Mouse (Mus musculus) liver (tissue): Measurements from ENCODE around the gene Krtcap2.
A peak's percentile ranks its signal among the peaks of the same experiment; 100 is the strongest.
"Not testable (repeated sequence)": the region's sequence is repeated elsewhere in the genome, so short reads cannot be mapped to it uniquely, and the experiment has no call there.

ENCODE experiments used
- DNase-seq: peaks from one replicate; pipeline ENCODE4 v3.0.0-alpha.2; 2020; ENCODE audit warnings: mixed read lengths

The Krtcap2 gene

DNA sequence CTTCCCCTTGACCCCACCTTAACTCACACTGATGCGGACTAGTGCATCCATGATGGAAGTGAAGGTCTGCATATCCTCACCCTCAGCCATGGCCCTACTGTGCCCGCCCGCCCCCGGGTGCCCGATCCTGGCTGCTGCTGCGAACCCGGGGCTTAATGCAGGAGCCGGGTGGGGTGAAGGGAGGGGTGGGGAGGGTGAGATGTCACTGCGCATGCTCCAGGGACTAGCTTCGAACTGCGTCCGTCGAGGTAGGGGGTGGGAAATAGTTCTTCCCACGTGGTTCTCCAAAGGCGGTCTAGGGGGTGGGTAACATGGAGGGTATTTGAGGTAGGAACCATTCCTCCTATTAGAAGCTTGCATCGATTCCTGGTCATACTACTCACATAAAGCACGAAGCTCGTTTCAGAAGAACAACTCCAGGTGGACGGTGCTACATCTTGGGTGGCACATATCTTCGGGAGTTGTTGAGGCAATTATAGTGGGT is at the start of gene Krtcap2:
Gene Krtcap2 (plus strand): TSS at position 279 of the 484 bp plus-strand sequence.
- no peak for DNase-seq

DNA sequence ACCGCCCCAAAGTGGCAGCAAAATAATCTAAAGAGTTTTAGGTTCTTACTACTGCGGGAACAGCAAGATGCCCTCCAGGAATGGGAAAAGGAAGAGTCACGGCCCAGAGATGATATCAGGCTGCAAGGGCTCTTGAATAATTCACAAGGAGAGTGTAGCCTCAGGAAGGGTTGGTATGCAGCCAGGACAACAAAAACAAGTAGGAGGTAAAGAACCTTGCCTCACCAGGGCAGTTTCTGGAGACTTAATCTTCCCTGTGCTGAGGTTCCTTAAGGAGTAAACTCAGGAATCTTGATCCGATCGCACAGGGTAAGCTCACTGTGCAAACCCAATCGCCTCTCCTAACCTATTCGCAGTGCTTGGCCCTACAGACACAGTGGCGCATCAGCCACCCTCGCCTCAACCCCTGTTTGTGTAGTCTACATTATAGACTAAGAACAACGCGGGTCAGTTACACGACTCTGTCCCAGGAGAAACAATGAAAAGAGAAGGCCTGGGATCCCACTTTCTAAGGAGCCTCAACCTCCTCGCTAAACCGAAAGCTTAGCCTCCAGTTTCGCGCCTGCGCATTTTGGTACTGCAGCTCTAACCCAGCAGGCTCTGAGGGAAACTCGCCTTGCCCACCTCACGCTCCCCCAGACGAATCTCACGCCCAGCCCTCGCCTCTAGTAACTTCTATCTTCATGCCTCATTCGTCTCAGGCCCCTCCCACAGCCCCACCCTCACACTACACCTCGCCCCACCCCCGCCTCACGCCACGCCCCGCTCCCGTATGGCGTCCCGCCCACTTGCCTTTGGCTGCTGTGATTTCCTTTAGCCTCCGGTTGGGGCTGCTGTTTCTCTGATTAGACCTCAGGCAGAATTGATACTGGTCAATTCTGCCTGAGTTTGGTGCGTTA is 49.5 kb upstream of the Krtcap2 start:
- peak; percentile 95 for DNase-seq

DNA sequence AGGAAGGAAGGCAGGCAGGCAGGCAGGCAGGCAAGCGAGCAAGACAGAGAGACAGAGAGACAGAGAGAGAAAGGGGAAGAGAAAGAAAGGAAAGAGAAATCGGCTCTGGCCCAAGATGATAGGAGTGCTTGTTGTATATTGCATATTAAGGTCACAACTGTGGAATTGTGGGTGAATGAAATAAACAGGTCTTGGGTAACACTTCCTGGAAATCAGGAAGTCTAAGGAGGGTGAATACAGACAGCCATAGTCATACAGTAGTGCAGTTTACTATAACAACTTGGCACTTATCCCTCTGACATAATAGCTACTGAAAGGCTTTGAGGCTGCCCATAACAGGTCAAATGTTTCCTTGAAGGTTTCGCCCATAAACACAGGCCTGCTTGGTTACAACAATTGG is 45.9 kb upstream of the Krtcap2 start:
- DNase-seq, result no peak

DNA sequence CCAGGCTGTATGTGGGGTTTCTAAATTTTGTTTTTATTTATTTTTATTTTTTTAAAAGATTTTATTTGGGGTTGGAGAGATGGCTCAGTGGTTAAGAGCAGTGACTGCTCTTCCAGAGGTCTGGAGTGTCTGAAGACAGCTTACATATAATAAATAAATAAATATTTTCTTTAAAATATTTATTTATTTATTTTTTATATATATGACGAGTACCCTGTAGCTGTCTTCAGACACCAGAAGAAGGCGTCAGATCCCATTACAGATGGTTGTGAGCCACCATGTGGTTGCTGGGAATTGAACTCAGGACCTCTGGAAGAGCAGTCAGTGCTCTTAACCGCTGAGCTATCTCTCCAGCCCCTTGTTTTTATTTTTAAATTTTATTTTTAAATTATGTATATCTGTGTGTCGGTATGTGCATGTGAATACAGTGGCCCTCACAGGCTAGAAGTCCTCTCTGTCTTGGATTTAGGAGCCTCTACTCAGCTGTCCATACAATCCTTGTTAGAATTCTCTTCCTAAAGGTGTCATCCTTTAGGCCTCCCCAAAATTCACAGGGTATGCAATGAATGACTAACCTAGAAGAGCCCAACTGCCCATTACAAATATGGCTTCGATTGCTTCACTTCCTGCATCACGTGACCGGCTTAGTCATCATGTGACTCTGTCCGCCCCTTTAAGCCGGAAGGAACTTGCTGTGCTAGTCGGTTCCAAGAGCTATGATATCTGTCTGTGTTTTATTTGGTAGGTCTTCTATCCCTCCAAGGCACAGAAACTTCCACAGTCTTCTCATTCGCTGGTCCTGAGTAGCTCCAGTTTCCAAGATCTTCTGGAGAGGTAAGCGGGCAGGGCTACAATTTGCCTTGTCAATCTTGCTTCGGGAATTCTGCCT is 43.3 kb upstream of the Krtcap2 start, which contains the start of gene Gba:
Gene Gba (plus strand): TSS at position 676 of the 889 bp plus-strand sequence.
- peak; percentile 84 for DNase-seq

DNA sequence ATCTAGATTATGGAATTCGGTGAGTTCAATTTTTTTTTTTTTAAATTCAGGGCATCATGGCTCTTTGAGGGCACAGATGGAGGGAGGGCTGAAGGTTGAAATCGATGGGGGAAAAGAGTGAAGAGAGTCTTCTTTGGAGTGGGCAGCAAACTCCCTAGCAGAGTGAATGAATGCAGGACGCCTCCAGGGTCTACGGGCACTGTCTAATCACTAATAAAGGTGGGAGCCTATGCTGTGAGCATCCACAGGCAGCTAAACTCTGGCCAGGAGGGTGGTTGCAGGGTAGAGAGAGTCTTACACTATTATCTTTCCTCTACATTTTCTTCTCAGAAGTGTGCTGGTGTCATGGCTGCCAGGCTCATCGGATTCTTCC is 42.6 kb upstream of the Krtcap2 start:
- no peak for DNase-seq

DNA sequence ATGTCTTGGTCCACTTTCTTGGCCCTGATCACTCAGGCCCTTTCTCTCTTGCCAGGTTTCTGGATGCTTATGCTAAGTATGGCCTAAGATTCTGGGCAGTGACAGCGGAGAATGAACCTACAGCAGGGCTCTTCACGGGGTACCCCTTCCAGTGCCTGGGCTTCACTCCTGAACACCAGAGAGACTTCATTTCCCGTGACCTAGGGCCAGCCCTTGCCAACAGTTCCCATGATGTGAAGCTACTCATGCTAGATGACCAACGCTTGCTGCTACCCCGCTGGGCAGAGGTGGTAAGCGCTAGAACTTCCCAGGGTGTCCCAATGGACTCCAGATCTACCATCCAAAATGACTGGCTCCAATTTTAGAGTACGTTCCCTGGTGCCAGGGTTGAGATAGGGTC is 39.7 kb upstream of the Krtcap2 start:
- DNase-seq, result no peak

DNA sequence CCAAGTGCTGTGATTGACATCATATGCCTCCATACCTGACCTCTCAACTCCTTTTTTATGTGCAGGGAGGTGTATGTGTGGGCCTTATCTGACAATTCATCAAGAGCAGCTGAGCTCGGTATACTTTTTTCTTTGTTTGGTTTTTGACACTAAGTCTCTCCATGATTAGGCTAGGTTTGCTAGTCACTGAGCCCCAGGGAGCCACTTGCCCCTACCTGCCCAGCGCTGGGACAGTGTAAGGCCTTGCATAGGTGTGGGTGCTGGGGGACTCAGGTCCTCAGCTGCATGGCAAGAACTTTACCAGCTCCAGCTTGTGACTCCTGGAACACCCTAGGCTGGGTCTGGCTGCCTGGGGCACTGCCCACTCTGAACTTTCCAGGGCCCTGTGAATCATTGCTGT is 39.1 kb upstream of the Krtcap2 start:
- DNase-seq, result no peak

DNA sequence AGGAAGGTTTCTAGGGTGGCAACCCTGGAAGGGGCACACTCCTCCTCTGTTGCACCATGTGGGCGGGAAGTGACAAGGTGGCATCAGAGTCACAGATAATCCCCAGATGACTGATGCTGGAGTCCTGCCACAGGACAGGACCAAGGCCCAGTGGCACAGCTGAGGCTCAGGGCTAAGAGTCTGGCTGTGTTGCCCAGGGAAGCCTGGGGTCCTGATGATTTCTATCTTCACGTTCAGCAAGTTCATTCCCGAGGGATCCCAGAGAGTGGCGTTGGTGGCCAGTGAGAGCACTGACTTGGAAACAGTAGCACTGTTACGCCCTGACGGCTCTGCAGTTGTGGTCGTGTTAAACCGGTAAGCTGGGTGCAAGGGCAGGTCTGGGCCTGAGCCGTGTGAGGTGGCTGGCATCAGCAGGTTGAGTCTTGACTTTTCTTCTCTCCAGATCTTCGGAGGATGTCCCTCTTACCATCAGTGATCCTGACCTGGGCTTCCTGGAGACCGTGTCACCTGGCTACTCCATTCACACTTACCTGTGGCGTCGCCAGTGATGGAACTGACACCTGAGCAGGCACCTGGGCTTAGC is 37.6 kb upstream of the Krtcap2 start:
- no peak for DNase-seq

DNA sequence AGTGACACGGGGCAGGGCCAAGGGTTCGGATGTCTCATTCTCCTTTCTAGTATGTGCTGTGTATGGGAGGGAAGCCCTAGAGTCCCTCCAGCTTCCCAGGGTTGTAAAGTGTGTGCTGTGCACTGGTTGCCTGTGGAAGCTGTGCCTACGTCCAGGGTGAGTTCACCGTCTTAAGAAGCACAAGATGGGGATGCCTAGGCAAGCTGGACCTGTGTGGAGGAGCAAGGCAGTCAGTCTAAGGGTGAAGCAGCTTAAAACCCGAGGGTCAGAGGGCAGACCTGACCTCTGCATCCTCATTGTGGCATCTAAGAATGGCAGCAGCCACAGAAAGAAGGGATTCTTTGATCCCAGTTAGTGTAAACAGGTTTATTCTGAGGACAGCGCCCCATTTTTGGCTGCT is 37.0 kb upstream of the Krtcap2 start:
- DNase-seq, result no peak

DNA sequence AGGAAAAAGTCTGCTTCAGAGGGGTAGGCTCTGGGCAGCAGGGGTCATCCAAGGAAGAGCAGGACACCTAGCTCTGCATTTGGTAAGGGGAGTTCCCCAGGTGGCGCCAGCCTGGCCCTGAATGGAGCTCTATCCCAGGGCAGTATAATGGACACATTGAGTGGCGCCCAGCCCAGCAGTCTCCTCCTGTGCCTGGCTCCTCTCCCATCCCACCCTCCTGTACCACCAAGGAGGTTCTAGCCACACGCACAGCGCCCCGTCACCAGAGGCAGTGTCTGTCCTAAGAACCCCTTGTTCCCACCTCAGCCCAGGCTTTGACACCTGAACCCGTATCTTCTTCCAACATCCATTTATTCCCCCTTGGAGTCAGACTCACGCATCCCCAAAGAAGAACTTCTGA is 36.0 kb upstream of the Krtcap2 start:
- DNase-seq, result no peak

DNA sequence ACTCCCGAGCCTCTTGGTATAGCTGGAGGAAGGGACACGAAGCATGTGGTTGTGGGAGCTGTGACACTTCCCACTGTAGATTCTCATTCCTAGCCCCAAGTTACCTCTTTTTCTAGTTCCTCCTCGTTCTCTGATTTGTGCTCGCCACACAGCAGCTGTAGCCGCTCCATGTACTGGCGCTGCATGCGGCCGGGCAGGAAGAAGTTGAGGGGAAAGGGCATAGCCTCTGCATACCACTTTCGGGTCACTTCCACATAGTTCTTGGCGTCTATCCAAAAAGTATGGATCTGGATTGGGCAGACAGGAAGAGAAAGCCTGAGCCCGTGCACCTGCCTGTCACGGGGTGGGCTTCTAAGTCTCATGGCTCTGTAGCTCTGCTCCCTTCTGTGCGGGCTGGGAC is 35.6 kb upstream of the Krtcap2 start:
- DNase-seq, result no peak

DNA sequence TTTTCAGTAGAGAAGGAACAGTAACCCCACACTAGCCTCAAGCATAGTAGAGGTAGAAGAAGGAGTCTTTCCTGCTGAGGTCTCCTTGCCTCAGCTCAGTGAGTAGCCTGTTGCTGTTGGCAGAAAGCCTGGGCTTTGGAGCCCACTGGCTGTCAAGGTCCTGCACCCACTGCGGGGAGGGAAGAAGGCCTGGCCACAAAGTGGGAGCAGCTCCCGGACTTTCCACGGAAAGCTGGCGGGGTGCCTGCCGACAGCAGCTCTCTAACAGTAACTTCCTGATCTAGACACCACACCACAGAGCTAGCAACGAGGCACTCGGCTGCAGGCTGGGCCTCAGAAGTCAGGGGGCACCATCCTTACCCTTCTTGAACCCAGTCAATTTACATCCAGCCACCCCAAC is 35.0 kb upstream of the Krtcap2 start:
- no peak for DNase-seq

DNA sequence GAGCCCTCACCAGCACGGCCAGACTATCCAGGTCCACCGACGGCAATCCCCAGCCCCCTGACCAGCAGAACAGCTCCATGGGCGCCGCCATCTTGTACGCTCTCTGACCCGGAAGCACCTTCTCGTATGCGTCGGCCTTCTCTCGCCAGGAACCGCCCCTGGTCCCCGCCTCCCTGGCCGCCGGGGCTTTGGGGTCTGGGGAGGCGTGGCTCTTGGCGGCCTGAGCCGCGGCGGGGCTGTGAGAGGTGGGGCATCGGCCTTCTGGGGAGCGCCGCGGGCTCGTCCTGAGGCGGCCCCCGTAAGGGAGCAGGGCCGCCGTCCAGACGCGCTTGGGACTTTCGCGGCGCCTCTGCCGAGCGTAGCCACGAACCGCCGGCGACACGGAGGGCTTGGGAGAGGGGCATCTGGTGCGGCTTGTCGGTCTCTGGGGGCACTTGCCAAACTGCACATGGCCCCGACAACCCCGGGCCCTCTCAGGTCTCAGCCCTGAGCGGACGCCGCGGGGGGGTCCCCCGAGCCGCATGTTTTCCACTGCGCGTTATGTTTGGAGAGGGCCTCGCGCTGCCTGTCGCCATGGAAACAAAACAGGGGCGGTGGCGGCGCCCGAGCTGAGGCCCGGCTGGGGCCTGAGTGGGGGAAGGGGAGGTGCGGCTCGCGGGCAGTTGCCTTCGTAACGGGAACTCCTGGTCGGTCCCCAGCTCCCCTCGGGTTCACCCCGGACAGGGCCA is 31.8 kb upstream of the Krtcap2 start:
- DNase-seq, result peak; percentile 93

DNA sequence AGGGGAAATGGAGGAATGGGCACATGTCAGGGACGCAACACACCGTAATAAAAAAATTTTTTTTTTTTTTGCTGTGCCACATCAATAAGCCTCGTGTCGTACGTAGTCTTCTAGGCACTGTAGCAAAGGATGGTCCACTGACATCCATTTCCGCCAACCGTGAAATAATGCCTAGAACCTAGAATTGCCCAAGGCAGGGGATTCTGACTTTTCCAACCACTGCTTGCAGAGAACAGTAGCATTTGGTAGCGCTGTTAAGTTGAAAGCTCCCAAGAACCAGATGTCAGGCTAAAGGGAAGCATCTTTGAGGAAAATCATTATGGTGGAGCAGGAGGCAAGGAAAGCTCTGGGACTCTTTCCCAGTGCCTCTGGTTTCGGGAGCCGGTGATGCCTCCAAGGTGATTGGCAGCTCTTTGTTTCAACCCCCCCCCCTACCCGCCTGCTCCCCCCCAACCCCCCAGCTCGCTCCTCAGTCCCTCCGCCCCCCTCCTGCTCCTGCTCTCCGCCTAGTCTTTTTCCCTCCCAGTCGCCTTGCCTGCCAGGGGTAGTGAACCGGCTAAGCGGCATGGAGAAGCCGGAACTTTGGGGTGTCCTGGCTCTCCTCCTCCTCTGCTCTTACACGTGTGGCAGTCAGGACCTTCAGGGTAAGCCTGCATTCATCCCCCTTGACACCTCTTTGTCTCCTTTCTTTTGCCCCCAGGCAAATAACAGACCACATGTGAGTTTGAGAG is 30.9 kb upstream of the Krtcap2 start, which contains the start of gene Thbs3:
Gene Thbs3 (plus strand): TSS at position 500 of the 731 bp plus-strand sequence.
- peak; percentile 37 for DNase-seq

DNA sequence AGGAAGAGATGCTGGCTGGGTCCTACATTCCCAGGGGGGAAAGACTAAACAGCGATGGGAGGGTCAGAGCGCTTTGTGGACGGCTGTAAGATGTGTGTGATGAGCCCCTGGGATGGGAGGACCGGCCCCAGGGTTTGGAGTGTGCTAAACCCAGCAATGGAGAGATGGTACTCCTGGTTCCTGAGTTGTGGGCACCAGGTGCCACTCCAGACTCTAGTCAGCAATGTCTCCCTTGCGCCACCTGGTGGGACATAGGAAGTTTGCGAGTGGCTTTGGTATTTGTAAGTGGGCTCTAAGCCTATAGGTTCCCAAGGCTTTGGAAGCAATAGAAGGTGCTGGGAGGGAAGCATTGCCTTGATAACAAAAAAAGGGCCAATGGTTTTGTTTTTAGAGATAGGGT is 29.9 kb upstream of the Krtcap2 start:
- DNase-seq, result peak; percentile 86

DNA sequence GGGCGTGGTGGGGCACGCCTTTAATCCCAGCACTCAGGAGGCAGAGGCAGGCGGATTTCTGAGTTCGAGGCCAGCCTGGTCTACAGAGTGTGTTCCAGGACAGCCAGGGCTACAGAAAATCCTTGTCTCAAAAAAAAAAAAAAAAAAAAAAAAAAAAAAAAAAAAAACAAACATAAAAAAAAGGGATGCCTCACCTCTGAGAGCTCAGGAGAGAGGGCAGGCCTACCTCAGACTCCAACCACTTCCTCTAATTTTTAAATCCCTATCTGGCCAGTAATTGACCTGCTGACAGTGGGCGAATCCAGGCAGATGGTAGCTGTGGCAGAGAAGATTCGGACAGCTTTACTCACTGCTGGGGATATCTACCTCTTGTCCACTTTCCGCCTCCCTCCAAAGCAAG is 29.4 kb upstream of the Krtcap2 start:
- DNase-seq, result not testable (repeated sequence)

DNA sequence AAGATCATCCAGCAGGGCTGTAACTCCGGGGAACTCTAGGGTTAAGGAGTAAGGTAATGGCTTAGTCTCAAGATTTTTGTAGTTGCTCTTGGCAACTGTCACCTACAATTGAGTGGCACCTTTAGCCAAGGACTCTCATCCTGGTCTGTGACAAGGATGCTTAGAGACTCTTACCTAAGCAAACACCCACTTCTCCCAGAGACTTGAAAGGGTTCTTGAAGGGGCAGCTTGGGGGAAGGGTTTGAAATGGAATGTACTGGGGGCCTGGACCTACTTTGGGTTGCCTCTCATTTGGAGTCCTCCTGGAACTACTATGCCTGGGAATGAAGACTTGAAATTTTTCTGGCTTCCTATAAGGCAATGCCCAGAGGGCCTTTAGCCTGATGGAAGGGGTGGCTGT is 27.5 kb upstream of the Krtcap2 start:
- DNase-seq, result no peak

DNA sequence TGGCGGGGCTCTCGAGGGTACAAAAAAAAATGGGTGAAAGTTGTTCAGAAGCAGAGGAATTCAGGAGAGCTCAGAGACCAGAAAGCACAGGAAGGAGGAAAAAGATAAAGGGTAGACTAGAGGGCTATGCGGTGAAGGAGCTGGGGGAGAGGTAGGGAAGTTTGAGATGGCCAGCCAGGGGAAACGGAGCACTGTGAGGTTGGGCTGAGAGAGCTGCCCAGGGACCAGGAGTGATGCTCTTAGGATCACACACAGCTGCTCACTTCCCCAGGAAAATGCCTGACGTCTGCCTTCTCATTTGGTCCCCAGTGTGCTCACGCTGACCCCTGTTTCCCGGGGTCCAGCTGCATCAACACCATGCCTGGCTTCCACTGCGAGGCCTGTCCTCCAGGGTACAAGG is 26.2 kb upstream of the Krtcap2 start:
- DNase-seq, result no peak

DNA sequence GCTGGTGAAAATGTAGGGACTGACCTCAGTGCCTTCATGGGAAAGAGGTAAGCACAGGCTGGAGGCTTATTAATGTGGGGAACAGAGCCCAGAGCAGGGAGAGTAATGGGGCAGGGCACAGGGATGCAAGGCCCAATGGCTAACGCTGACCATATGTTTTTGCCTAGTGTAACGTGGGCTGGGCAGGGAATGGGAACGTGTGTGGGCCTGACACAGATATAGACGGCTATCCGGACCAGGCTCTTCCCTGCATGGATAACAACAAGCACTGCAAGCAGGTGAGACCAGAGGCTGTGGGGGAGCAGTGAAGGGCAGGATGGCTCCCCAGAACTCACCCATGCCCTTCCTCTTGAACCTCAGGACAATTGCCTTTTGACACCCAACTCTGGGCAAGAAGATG is 24.6 kb upstream of the Krtcap2 start:
- no peak for DNase-seq

DNA sequence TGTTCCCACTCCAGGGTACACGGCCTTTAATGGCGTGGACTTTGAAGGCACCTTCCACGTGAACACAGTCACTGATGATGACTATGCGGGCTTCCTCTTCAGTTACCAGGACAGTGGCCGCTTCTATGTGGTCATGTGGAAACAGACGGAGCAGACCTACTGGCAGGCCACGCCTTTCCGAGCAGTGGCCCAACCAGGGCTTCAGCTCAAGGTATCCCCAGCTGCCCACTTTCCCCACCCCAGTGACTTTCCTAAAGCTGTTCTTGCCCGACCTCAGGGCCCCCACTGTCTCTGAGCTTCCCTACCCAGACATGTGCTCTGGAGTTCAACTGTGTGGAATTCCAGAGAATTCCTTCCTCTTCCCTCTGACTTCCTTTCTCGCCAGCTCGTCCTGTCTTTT is 21.0 kb upstream of the Krtcap2 start:
- DNase-seq, result no peak

DNA sequence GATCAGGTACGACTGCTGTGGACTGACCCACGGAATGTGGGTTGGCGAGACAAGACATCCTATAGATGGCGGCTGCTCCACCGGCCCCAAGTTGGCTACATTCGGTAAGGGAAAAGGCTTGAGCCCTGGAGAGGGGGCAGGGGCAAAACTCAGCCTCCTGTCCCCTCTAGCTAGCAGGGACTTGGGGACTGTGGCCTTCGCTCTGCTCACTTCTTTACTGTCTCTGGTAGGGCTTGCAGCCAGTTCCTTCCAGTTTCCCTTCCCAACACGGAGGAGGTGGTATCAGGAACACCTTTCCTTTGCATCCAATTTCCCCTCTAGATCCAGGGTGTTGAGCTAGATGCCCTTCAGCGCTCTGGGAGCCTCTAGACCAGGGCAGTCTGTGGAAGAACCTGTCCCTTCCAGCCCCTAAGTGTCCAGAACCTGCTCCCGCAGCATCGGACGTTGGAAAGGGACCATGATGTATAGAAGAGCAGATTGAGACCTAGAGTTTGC is 20.4 kb upstream of the Krtcap2 start:
- DNase-seq, result no peak

DNA sequence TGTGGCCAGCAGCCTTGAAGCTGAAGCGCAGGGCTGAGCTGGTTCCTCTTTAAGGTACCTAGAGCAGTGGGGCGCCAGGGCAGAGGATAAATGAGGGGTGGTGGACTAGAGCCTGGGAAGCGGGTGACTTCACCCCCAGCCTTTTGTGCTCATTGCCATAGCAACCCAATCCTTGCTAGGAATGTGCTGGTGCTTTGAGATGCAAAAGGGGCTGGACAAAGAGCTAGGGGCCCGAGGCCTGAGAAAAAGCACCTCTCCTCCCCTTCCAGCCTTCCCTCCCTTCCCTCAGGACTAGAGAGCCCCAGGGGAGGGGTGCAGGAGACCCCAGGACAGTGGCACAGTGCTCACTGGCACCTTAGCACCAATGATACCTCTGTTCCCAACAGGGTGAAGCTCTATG is 19.8 kb upstream of the Krtcap2 start:
- DNase-seq, result no peak
